Mouse (Mus musculus) kidney, postnatal 10 days (tissue): ENCODE data around the gene Loxl4.

Source experiments
- DNase-seq: peaks from one replicate; pipeline ENCODE4 v3.0.0; 2021; ENCODE audit warnings: mixed read lengths

Gene Loxl4

DNA sequence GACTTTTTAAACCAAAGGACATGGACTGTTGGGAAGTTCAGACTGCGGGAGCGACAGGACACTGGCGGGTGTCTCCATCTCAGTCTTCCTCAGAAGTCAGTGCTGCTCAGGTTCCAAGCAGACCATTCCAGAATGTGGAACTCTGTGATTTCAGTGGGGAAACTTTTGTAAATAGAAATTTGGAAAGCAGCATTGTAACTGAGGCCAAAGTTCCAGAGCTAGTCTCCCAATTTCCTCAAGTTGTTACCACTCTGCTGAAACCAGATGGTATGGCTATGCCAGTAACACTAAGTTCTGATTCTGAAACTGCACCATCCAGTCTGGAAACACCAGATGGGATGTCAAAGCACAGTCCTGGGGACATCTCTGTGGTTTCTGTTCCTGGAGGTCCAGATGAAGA, 49.6 kb downstream of the Loxl4 start:
- no peak for DNase-seq

DNA sequence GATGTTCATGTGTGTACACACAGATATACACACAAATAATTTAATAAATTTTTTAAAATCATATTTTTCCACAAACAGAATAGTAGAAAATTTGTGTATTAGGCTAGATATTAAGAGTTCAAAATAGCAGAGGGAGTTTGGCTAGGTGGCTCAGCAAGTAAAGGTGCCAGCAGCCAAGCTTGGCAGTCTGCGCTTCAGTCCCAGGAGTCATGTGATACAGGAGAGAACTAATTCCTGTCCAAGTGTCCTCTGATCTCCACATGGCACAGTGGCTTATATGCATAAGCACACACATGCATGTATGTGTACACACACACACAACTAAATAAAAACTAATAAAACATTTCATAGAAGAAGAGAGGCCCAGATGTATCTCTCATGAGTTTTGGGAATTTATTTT, 50.6 kb downstream of the Loxl4 start:
- no peak for DNase-seq

DNA sequence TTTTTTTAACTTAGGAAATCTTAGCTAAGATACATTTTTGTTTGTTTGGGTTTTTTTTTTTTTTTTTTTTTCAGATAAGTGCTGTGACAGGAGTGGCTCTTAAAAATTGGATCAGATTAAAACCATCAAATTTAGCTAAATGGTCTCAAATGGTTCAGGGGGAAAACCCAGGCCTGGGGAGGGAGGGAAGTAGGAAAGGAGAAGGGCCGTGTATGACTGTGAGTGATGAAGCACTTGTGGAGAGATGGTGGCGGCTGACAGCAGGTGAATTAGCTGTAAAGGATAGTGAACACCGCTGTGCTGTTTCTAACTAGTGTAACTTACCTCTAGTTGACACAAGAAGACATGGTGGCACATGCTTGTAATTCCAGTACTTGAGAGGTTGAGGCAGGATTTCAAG, 53.9 kb downstream of the Loxl4 start:
- DNase-seq, result no peak
